Mouse (Mus musculus): ENCODE measurements around the gene Tbrg4. TPM values are rescaled to one million over a fixed set of nuclear protein-coding genes. Genes with fewer than 3 reads are reported as not detected.
A peak's percentile ranks its signal among the peaks of the same experiment; 100 is the strongest.

Gene Tbrg4
- polyA plus RNA-seq, 1 experiment from 2014 or later, result 31.7 TPM

DNA sequence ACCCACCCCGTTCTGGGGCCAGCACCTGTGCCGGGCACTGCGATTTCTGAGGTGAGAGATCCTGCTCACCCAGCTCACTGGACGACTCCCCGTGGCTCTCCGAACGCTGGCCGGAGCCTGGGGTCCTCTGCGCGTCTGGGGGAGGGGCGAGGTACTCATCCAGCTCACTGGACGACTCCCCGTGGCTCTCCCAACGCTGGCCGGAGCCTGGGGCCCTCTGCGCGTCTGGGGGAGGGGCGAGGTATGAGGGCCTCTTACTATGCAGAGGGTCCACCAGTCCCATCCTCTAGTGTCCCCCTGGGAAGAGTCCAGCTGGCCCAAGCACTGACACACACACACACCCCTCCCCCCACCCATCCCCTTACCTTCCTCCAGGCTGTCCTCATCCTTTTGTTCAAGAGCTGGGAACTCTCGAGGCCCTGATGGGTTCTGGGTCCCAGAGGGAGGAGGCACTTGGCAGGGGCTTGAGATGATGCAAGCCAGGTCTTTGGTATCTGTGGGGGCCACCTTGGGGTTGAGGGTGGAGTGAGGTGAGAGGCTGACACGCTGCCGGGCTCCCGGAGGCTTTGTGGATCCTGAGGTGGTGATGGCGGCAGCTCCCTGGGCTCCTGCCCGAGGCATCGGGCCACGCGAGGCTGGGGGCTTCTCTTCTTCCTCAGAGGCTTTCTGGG lies 26.7 kb downstream of the Tbrg4 start:
- peak overlapping the region; percentile 57 for H3K4me2 ChIP-seq
- 11% methylated on average over 27 of the region's 27 CpGs for WGBS

DNA sequence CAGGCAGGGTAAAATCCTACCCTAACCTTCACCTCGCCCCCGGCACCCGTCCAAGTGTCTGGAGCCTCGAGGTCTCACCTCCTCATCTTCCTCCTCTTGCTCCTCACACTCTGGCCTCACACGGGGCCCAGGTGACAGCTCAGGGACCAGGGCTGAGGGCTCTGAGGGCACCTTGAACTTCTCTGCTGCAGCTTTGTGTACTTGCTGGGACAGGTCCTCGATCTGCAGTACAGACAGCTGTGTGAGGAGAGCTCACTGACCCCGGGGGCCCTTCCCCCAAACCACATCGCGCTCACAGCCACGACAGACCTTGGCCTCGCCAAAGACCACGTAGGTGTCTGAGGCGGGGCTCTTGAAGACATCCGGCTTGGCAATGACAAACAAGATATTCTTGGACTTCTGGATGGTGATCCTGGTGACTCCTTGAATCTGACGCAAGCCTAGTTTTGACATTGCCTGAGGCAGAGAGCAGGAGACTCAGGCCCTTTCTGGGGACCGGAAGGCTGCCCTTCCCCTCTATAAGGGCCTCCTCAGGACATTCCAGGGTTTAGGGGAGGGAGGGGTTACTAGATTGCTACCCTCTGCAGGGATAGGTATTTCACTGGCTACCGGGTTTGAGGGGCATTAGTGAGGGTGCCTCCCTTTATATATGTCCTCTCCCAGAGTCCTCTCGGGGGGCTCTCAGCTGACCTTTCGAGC lies 27.5 kb downstream of the Tbrg4 start:
- peak overlapping the region; percentile 84 for H3K27ac ChIP-seq (replicated peaks)
- H3K4me3 ChIP-seq, result peak overlapping the region; percentile 26
- H3K4me1 ChIP-seq (replicated peaks), result peaks cover 59% of the 10 kb centered on the region
- no peaks in the 10 kb centered on the region for H3K27me3 ChIP-seq
- H3K36me3 ChIP-seq, result peaks cover 83% of the 10 kb centered on the region
- peak overlapping the region; percentile 57 for H3K4me2 ChIP-seq
- no peak for ATAC-seq (ENCODE audit: low read depth)
- peak overlapping the region; percentile 72 for H3K9ac ChIP-seq
- no peaks in the 10 kb centered on the region for H3K9me3 ChIP-seq
- WGBS, result 59% methylated on average over 19 of the region's 19 CpGs

More for the DNA sequence above, 26.7 kb downstream of the Tbrg4 start:
- Histone ChIP-seq H3K27ac (replicated peaks) (peak overlapping the region; percentile 84), H3K9ac (peak overlapping the region; percentile 72), H3K9me3 (no peaks in the 10 kb centered on the region), H3K4me1 (replicated peaks) (peaks cover 67% of the 10 kb centered on the region), H3K4me3 (peak overlapping the region; percentile 26), H3K27me3 (no peaks in the 10 kb centered on the region), H3K36me3 (peaks cover 75% of the 10 kb centered on the region)
- ATAC-seq (ENCODE audit: low read depth), result peak; percentile 24

GRCm38 (mm10) chr11:6597523-6597922 lies 28.3 kb downstream of the Tbrg4 start:
- Histone ChIP-seq H3K36me3 (peaks cover 85% of the 10 kb centered on the region), H3K9me3 (no peaks in the 10 kb centered on the region), H3K27ac (replicated peaks) (peak overlapping the region; percentile 84), H3K4me1 (replicated peaks) (peaks cover 51% of the 10 kb centered on the region), H3K4me3 (no peak overlapping the region), H3K9ac (no peak overlapping the region), H3K4me2 (no peak overlapping the region), H3K27me3 (no peaks in the 10 kb centered on the region)
- WGBS, result 64% methylated on average over 7 of the region's 7 CpGs
- 0 out of 2 replicates have a peak, but pooled peaks have one; percentile 2 for ATAC-seq (ENCODE audit: low read depth)

- H3K4me3 ChIP-seq, result no peak overlapping the region
- peak overlapping the region; percentile 84; the same call in 1 of the 2 replicates for H3K27ac ChIP-seq (replicated peaks)
- 83% methylated on average over 3 of the region's 3 CpGs for WGBS
- H3K36me3 ChIP-seq, result peaks cover 85% of the 10 kb centered on the region
- no peaks in the 10 kb centered on the region for H3K27me3 ChIP-seq
- no peak overlapping the region for H3K4me2 ChIP-seq
- ATAC-seq (ENCODE audit: low read depth), result no peak
- H3K4me1 ChIP-seq (replicated peaks), result peaks cover 42% of the 10 kb centered on the region
- H3K9me3 ChIP-seq, result no peaks in the 10 kb centered on the region
- no peak overlapping the region for H3K9ac ChIP-seq
These were observed 29.3 kb downstream of the Tbrg4 start for GRCm38 (mm10) chr11:6596616-6597015.

DNA sequence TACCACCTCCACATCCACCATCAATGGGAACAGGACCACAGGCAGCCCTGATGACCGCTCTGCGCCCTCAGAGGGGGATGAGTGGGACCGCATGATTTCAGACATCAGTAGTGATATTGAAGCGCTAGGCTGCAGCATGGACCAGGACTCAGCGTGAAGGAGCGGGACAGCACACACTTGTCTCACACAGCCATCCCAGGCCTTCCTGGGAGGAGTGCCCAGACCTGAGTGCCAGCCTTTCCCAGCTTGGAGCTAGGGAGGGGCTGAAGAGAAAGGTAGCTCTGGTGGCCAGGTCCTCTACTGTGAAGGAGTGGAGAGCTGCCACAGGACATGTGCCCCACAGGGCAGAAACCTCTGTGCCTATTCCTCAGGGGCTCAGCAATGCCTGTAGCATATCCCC lies 29.7 kb downstream of the Tbrg4 start:
- Histone ChIP-seq H3K9me3 (no peaks in the 10 kb centered on the region), H3K4me3 (no peak overlapping the region), H3K4me1 (replicated peaks) (peaks cover 38% of the 10 kb centered on the region), H3K36me3 (peaks cover 85% of the 10 kb centered on the region), H3K27me3 (no peaks in the 10 kb centered on the region), H3K4me2 (no peak overlapping the region), H3K27ac (replicated peaks) (no peak overlapping the region), H3K9ac (no peak overlapping the region)
- WGBS, result 91% methylated on average over 6 of the region's 6 CpGs
- ATAC-seq (ENCODE audit: low read depth), result no peak

DNA sequence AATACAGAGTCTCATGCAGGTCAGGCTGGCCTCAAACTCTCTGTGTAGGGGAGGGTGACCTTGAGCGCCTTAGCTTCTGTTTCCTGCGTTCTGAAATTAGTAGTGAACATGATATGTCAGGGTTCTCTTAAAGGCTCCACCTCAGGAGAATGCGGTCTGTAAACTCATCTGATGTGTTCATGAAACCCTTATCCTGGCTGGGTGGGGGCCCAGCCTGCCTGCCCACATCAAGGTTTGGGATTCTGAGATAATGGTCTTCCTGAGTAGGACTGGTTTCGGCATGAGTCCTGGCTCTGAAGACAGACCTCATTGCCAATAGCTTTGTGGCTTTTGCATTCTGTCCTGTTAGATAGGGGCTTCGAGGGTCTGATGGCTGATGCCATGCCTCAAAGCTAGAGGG lies 30.5 kb downstream of the Tbrg4 start:
- no peak for ATAC-seq (ENCODE audit: low read depth)
- H3K27ac ChIP-seq (replicated peaks), result 0 out of 2 replicates have a peak overlapping the region, but pooled peaks have one; percentile 1
- 95% methylated on average over 5 of the region's 5 CpGs for WGBS

DNA sequence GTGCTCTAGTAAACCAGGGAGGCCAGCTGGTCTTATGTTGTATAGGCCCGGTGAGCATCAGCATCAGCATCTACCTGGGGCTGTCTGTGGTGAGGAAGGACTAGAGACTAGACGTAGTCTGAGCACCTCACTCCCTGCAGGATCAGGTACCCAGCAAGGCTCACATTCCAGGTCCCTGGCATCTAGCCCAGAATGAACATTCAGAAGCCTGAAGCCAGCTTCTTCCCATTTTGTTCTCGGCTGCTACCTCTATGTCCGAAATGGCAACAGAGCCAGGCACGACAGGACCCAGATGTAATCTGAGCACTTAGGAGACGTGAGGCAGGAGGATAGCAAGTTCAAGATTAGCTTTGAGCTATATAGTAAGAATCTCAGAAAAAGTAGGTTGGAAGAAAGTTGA lies 31.0 kb downstream of the Tbrg4 start:
- no peaks in the 10 kb centered on the region for H3K27me3 ChIP-seq
- 91% methylated on average over 6 of the region's 6 CpGs for WGBS
- peaks cover 24% of the 10 kb centered on the region for H3K4me1 ChIP-seq (replicated peaks)
- H3K4me3 ChIP-seq, result no peak overlapping the region
- H3K9ac ChIP-seq, result no peak overlapping the region
- H3K36me3 ChIP-seq, result peaks cover 85% of the 10 kb centered on the region
- no peaks in the 10 kb centered on the region for H3K9me3 ChIP-seq
- H3K27ac ChIP-seq (replicated peaks), result no peak overlapping the region
- no peak overlapping the region for H3K4me2 ChIP-seq
- no peak for ATAC-seq (ENCODE audit: low read depth)

More for the DNA sequence above, 30.5 kb downstream of the Tbrg4 start:
- Histone ChIP-seq H3K27me3 (no peaks in the 10 kb centered on the region), H3K9me3 (no peaks in the 10 kb centered on the region), H3K4me3 (no peak overlapping the region), H3K4me1 (replicated peaks) (peaks cover 29% of the 10 kb centered on the region), H3K4me2 (no peak overlapping the region), H3K9ac (no peak overlapping the region), H3K36me3 (peaks cover 85% of the 10 kb centered on the region)

DNA sequence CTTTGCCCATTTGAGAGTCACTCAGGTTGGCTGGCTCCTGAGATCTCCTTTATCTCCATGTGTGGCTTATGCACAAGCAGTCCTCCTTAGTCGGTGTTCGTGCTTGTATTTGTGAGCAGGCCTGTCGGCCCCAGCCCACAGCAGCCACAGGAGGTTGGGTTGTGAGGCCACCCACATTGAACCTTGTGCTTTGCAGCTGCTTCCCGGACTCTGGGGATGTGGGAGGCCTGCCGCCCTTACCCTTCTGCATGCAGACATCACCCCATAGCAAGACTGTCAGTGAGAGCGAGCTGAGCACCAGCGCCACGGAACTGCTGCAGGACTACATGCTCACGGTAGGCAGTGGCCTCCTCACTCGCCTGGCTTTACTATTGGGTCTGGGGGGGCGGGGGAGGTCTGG lies 32.5 kb downstream of the Tbrg4 start:
- Histone ChIP-seq H3K9me3 (no peaks in the 10 kb centered on the region), H3K27me3 (no peaks in the 10 kb centered on the region), H3K36me3 (peaks cover 98% of the 10 kb centered on the region), H3K4me2 (no peak overlapping the region), H3K9ac (no peak overlapping the region), H3K4me1 (replicated peaks) (peaks cover 10% of the 10 kb centered on the region), H3K4me3 (no peak overlapping the region), H3K27ac (replicated peaks) (no peak overlapping the region)
- 76% methylated on average over 11 of the region's 11 CpGs for WGBS
- ATAC-seq (ENCODE audit: low read depth), result no peak

- ATAC-seq (ENCODE audit: low read depth), result no peak
- Histone ChIP-seq H3K9me3 (no peaks in the 10 kb centered on the region), H3K27me3 (no peaks in the 10 kb centered on the region), H3K4me3 (no peak overlapping the region), H3K4me1 (replicated peaks) (no peaks in the 10 kb centered on the region), H3K27ac (replicated peaks) (no peak overlapping the region), H3K9ac (no peak overlapping the region), H3K36me3 (peaks cover 94% of the 10 kb centered on the region), H3K4me2 (no peak overlapping the region)
- 82% methylated on average over 10 of the region's 10 CpGs for WGBS
These were observed 34.8 kb downstream of the Tbrg4 start for GRCm38 (mm10) chr11:6590933-6591675.

DNA sequence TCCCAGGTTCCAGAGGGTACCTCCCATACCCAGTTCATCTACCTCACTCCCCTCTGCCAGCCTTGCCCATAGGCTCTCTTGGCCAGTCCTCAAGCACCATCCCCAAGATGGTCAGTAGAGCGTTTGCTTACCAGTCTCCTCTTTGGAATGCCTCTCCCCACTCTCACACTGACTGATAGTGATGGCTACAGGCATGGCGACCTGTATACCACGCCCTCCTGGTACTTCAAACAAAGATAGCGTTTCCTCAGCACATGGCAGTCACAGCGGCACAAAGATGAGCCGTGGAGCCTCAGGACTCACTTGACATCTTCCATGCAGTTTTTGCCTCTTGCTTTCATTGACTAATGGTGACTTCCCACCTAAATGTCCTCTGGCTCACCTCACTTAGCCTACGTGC lies 36.0 kb downstream of the Tbrg4 start:
- Histone ChIP-seq H3K4me1 (replicated peaks) (no peaks in the 10 kb centered on the region), H3K27ac (replicated peaks) (no peak overlapping the region), H3K4me3 (no peak overlapping the region), H3K27me3 (no peaks in the 10 kb centered on the region), H3K4me2 (no peak overlapping the region), H3K36me3 (peaks cover 94% of the 10 kb centered on the region), H3K9ac (no peak overlapping the region), H3K9me3 (no peaks in the 10 kb centered on the region)
- ATAC-seq (ENCODE audit: low read depth), result no peak
- 92% methylated on average over 7 of the region's 7 CpGs for WGBS

DNA sequence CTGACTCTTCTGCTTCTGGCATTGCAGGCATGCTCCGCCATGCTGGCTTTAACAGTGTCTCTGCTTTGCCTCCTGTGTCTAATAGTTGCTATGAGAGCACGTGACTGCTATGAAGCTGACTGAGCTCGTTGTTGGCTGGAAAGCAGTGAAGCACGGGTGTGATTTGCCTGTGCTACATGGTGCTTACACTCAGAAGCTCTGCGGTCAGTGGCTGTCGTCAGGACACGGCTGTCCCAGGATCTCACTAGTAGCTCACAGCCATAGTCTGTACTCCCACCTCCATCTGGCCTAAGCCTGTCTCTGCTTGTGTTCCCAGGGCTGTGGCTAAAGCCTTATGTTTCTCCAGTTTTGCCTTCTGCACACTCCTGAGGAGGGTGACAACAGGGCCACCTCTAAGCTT lies 37.6 kb downstream of the Tbrg4 start:
- H3K9me3 ChIP-seq, result no peaks in the 10 kb centered on the region
- no peaks in the 10 kb centered on the region for H3K4me1 ChIP-seq (replicated peaks)
- no peak overlapping the region for H3K4me3 ChIP-seq
- H3K4me2 ChIP-seq, result no peak overlapping the region
- H3K9ac ChIP-seq, result no peak overlapping the region
- 91% methylated on average over 7 of the region's 7 CpGs for WGBS
- no peak for ATAC-seq (ENCODE audit: low read depth)
- H3K27ac ChIP-seq (replicated peaks), result no peak overlapping the region
- H3K27me3 ChIP-seq, result no peaks in the 10 kb centered on the region
- peaks cover 84% of the 10 kb centered on the region for H3K36me3 ChIP-seq

GRCm38 (mm10) chr11:6587249-6587940 lies 38.5 kb downstream of the Tbrg4 start:
- no peak overlapping the region for H3K4me3 ChIP-seq
- no peaks in the 10 kb centered on the region for H3K9me3 ChIP-seq
- no peak overlapping the region for H3K27ac ChIP-seq (replicated peaks)
- no peak overlapping the region for H3K4me2 ChIP-seq
- 97% methylated on average over 7 of the region's 7 CpGs for WGBS
- no peaks in the 10 kb centered on the region for H3K27me3 ChIP-seq
- no peak overlapping the region for H3K9ac ChIP-seq
- H3K4me1 ChIP-seq (replicated peaks), result no peaks in the 10 kb centered on the region
- no peak for ATAC-seq (ENCODE audit: low read depth)
- H3K36me3 ChIP-seq, result peaks cover 79% of the 10 kb centered on the region
